Comparison of ENCODE assay signal across 11 mouse cellular contexts in genomic region chr11:53851795-53852194, GRCm38 (mm10). TPM values are rescaled to one million over a fixed set of nuclear protein-coding genes. Genes with fewer than 3 reads are reported as not detected.
DNase-seq lines count a peak whose midpoint lies in the region; ATAC-seq and TF ChIP-seq lines count a peak whose summit lies in the region.
"Had no signal": no experiment of that assay in that cellular context is flagged by ENCODE, and none has a peak within 500 bp of the region (broad histone marks: within the 10 kb centered on the region; RNA-seq: fewer than 3 reads in every experiment).

No protein-coding gene starts in this region.

- no peaks in the 10 kb centered on the region for H3K9me3 ChIP-seq in liver, postnatal 0 days (ENCODE audit: low read length)
- H3K9me3 ChIP-seq in hindbrain, embryonic 11.5 days (ENCODE audit: control insufficient read depth, low read length) = no peaks in the 10 kb centered on the region
- H3K9me3 ChIP-seq: hindbrain, embryonic 12.5 days; liver, embryonic 15.5 days had no signal

- ATAC-seq in liver, postnatal 0 days = peak; percentile 19; the same call in 1 of the 2 replicates
- no peak for ATAC-seq in hindbrain, embryonic 11.5 days (ENCODE audit: low FRiP score)
- ATAC-seq: Patski had no signal

- no peak overlapping the region for H3K27ac ChIP-seq in liver, postnatal 0 days (ENCODE audit: low read depth)
- no peak overlapping the region for H3K27ac ChIP-seq in hindbrain, embryonic 11.5 days (ENCODE audit: low read depth, low read length)
- H3K27ac ChIP-seq: hindbrain, embryonic 12.5 days; liver, embryonic 15.5 days had no signal

- no peaks in the 10 kb centered on the region for H3K36me3 ChIP-seq in liver, postnatal 0 days (replicated peaks; ENCODE audit: insufficient read depth, low read length)
- H3K36me3 ChIP-seq in hindbrain, embryonic 11.5 days (ENCODE audit: control insufficient read depth, insufficient read depth, low read length) = no peaks in the 10 kb centered on the region
- H3K36me3 ChIP-seq: hindbrain, embryonic 12.5 days; liver, embryonic 15.5 days had no signal

- H3K4me1 ChIP-seq in liver, postnatal 0 days (ENCODE audit: insufficient read depth) = no peaks in the 10 kb centered on the region; the same call in 1 of the 2 replicates
- no peaks in the 10 kb centered on the region for H3K4me1 ChIP-seq in hindbrain, embryonic 11.5 days (replicated peaks; ENCODE audit: control insufficient read depth, insufficient read depth, low read length)
- H3K4me1 ChIP-seq: hindbrain, embryonic 12.5 days had no signal

- TF ChIP-seq CTCF in liver, postnatal 0 days (IDR thresholded peaks at IDR 0.05; ENCODE audit: low read depth) = no peak

- 19% methylated on average over 5 of the region's 5 CpGs for WGBS in liver, postnatal 0 days (ENCODE audit: insufficient replicate concordance)
- 64% methylated on average over 5 of the region's 5 CpGs for WGBS in hindbrain, embryonic 11.5 days

- no peak overlapping the region for H3K4me2 ChIP-seq in liver, postnatal 0 days (ENCODE audit: low read depth, low read length)
- no peak overlapping the region for H3K4me2 ChIP-seq in hindbrain, embryonic 11.5 days (replicated peaks; ENCODE audit: low read depth, low read length)
- H3K4me2 ChIP-seq: hindbrain, embryonic 12.5 days; liver, embryonic 15.5 days had no signal

- H3K9ac ChIP-seq in liver, postnatal 0 days (replicated peaks) = no peak overlapping the region
- H3K9ac ChIP-seq in hindbrain, embryonic 11.5 days (ENCODE audit: low read depth, low read length) = no peak overlapping the region
- H3K9ac ChIP-seq: hindbrain, embryonic 12.5 days; liver, embryonic 15.5 days had no signal

- no peak for TF ChIP-seq EP300 in liver, postnatal 0 days (IDR thresholded peaks at IDR 0.05; ENCODE audit: low read depth)

- DNase-seq in spleen, adult 12 weeks (ENCODE audit: low spot score) = peak; percentile 45
- DNase-seq in spleen, postnatal 14 days (ENCODE audit: low spot score in 2 of 2) = no peak
- peak; percentile 49 for DNase-seq in liver, postnatal 0 days
- peak; percentile 46 to 51 for DNase-seq in spleen, adult 18-20 months
- DNase-seq in hindbrain, embryonic 11.5 days (ENCODE audit: low spot score) = no peak
- DNase-seq in adrenal gland, adult (ENCODE audit: inconsistent age in 2 of 2, low spot score in 1 of 2) = no peak
- no peak for DNase-seq in kidney, adult 9 months
- no peak for DNase-seq in right cerebral cortex, postnatal 25 days

- no peak overlapping the region for H3K4me3 ChIP-seq in liver, postnatal 0 days (ENCODE audit: low read depth, low read length)
- no peak overlapping the region for H3K4me3 ChIP-seq in hindbrain, embryonic 11.5 days (ENCODE audit: low read depth, low read length)
- H3K4me3 ChIP-seq: hindbrain, embryonic 12.5 days; liver, embryonic 15.5 days had no signal

- no peaks in the 10 kb centered on the region for H3K27me3 ChIP-seq in liver, postnatal 0 days (ENCODE audit: insufficient read depth, low read length)
- H3K27me3 ChIP-seq in hindbrain, embryonic 11.5 days (ENCODE audit: control insufficient read depth, insufficient read depth, low read length) = no peaks in the 10 kb centered on the region
- H3K27me3 ChIP-seq: hindbrain, embryonic 12.5 days; liver, embryonic 15.5 days; Patski had no signal

RNA-seq across cellular contexts. Expression of gene Gm12216, which starts 7.3 kb away (rescaled TPM):
- 1.1 and 1.5 TPM in 2 replicates for polyA plus RNA-seq in liver, postnatal 0 days (2015; fragmentation: Nextera tagmentation; extraction: Ambion mirVana)
- 0.21 TPM in 1 of 2 replicates, not detected in the other for polyA plus RNA-seq in hindbrain, embryonic 11.5 days (2014; fragmentation: Nextera tagmentation; extraction: Ambion mirVana)
- polyA plus RNA-seq: hindbrain, embryonic 12.5 days; liver, embryonic 15.5 days had no signal

RNA-seq across cellular contexts. Expression of gene Slc22a5, which starts 39.7 kb away (rescaled TPM):
- polyA plus RNA-seq in liver, postnatal 0 days (2015; fragmentation: Nextera tagmentation; extraction: Ambion mirVana) = 6.8 and 7.2 TPM in 2 replicates
- 7.8 and 8.1 TPM in 2 replicates for polyA plus RNA-seq in hindbrain, embryonic 11.5 days (2014; fragmentation: Nextera tagmentation; extraction: Ambion mirVana)

Comparison
In these comparisons a context has a peak if more than half of its experiments do, and no peak if none do; other contexts are left out.
1. DNase-seq: peak in spleen, adult 12 weeks (single experiment), liver, postnatal 0 days (single experiment) and spleen, adult 18-20 months (2 of 2); none in spleen, postnatal 14 days (0 of 2), hindbrain, embryonic 11.5 days (single experiment), adrenal gland, adult (0 of 2), kidney, adult 9 months (single experiment) and right cerebral cortex, postnatal 25 days (single experiment).